Mouse (Mus musculus) bone marrow macrophage, adult 2 months (primary cell): ENCODE measurements around the gene Chchd10. TPM values are rescaled to one million over a fixed set of nuclear protein-coding genes. Genes with fewer than 3 reads are reported as not detected.

ENCODE experiments used
- H3K27ac ChIP-seq: 2 replicates; pipeline ENCODE4 v1.5.1; 2012; ENCODE audit warnings: low read depth, low read length; ENCODE audit not compliant: insufficient read depth
- H3K4me1 ChIP-seq: 2 replicates; pipeline ENCODE4 v1.6.1; 2012; ENCODE audit warnings: low read length; ENCODE audit not compliant: control insufficient read depth, insufficient read depth
- H3K4me3 ChIP-seq: 2 replicates; pipeline ENCODE4 v1.5.1; 2012; ENCODE audit warnings: mild to moderate bottlenecking, low read length, moderate library complexity; ENCODE audit not compliant: insufficient read depth
- CTCF ChIP-seq: IDR thresholded peaks from 2 replicates; pipeline ENCODE4 v1.5.1; 2012; ENCODE audit warnings: low read depth, mild to moderate bottlenecking, low read length, moderate library complexity
- POLR2A ChIP-seq: IDR thresholded peaks from 2 replicates; pipeline ENCODE4 v1.6.1; 2012; ENCODE audit warnings: mild to moderate bottlenecking, low read depth, low read length, borderline replicate concordance
- polyA plus RNA-seq: library from polyadenylated mRNA; stranded (reverse); fragments of >200 nt; gene quantifications from 2 replicates; pipeline ENCODE4 v1.2.4, GENCODE M21; 2012; ENCODE audit not compliant: missing spikeins, insufficient read depth, insufficient read length

The Chchd10 gene
- polyA plus RNA-seq, 1 experiment, result 19.3 TPM

DNA sequence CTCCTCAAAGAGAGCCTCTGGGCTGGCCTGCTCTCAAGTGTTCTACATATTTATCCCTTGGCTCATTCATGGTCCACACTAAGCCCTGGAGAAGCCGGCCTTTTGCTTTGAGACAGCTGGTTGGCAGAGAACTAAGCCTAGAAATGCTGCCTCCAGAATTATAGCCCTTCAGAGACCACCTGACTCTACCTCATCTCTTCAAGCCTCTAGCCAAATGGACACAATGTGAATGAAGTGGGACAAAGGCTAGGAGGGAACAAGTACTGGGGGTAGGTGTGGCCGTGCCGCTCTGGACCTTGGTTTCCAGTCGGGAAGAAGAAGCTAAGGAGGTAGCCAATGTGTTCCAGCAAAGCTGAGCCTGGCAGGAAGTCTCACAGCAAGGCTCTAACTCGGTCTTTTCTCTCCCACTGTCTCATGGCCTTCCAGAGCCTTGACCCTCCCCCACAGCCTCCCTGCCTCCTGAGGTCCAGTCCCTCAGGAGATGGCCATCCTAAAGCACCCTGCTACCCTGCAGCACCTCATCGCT, 34.8 kb upstream of the Chchd10 start:
- Histone ChIP-seq H3K4me1 (peaks cover 7% of the 10 kb centered on the region; the same call in 1 of the 2 replicates), H3K27ac (no peak overlapping the region), H3K4me3 (no peak overlapping the region)
- no peak for TF ChIP-seq POLR2A
- no peak for TF ChIP-seq CTCF

GRCm38 (mm10) chr10:75898846-75899245, 34.1 kb upstream of the Chchd10 start:
- TF ChIP-seq POLR2A (no peak), CTCF (no peak)
- Histone ChIP-seq H3K27ac (no peak overlapping the region), H3K4me3 (no peak overlapping the region), H3K4me1 (peaks cover 7% of the 10 kb centered on the region; the same call in 1 of the 2 replicates)

GRCm38 (mm10) chr10:75904391-75904790, 28.5 kb upstream of the Chchd10 start:
- Histone ChIP-seq H3K4me1 (no peaks in the 10 kb centered on the region), H3K27ac (no peak overlapping the region), H3K4me3 (no peak overlapping the region)
- TF ChIP-seq CTCF (no peak), POLR2A (no peak)

DNA sequence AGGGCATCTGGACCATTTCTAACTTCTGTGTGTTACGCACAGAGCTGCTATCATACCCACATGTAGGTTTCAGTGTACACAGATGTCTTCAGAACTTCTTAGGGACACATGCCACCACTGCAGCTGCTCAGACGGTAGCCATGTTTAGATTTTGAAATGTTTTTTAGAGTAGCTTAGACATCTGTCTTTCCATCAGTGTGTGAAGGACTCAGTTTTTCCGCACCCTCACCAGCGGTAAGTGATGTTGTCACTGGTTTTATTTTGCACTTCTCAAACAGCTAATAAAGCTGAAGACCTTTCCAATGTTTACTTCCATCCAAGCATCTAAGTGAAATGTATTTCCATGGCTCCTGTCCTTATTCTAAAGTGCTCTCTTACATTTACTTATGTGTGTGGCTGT, 26.0 kb upstream of the Chchd10 start:
- H3K27ac ChIP-seq, result no peak overlapping the region
- no peak overlapping the region for H3K4me3 ChIP-seq
- no peaks in the 10 kb centered on the region for H3K4me1 ChIP-seq
- TF ChIP-seq POLR2A, result no peak
- TF ChIP-seq CTCF, result no peak

DNA sequence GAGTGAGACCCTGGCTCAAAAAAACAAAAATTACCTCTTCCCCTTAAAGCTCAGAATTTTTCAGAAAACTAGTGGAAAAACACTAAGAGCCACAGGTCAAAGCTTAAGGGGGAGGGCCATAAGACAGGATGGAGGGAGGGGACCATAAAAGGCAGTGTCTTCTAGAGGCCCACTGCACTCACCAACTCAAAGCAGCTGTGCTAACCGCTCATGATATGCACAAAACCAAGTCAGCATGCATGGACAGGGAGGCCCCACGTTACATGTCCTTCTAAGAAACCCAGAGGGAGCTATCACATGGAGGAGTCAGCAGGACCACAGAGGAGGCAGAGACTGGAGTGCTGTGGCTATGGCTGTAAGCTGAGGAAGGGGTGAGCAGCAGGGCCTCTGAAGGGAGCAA, 22.2 kb upstream of the Chchd10 start:
- no peak overlapping the region for H3K4me3 ChIP-seq
- no peak for TF ChIP-seq CTCF
- no peak for TF ChIP-seq POLR2A
- H3K4me1 ChIP-seq, result no peaks in the 10 kb centered on the region
- H3K27ac ChIP-seq, result no peak overlapping the region

DNA sequence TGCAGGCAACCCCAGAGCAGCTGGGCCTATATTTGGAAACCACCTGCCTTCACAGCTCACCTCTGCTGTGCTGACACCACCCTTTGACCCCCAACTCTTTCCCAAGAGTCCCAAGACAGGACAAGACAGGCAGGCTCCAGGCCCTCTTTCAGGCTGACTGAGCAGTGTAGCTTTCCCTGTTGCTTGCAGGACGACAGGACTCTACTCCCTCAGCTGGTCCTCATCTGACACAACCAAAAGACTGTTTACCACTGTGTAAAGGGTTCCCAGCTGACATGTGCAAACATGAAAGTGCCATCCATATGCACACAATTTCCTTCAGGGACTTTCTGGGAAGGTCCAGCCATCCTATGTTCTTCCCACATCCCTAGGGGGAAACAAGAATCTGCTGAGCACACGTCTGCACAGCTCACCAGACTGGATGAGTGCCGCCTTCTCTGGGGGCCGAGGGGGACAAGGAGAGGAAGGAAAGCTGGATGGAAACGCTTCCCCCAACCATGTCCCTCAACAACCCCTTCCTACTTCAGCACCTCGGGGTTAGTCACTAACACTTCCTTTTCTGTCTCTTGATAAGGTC, 19.8 kb upstream of the Chchd10 start:
- Histone ChIP-seq H3K4me3 (no peak overlapping the region), H3K27ac (no peak overlapping the region), H3K4me1 (no peaks in the 10 kb centered on the region)
- TF ChIP-seq POLR2A (no peak), CTCF (no peak)

DNA sequence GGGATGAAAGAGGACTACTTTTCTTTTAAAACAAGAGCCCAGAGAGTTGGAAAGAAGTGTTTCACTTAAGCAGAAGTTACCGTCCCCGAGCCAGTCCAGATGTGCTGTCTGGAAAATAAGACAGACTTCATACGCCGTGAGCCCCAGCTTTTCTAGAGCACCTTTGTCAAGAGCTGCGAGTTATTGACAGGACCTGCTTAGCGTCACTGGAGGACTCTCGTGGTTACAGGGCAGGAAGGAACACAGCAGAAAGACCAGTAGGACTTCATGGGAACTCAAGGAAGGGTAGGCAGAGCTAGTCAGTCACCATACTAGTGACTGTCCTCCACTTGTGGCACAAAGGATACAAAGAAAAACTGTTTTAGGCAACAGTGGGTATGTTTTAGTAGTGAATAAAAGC, 17.4 kb upstream of the Chchd10 start:
- Histone ChIP-seq H3K4me3 (no peak overlapping the region), H3K27ac (no peak overlapping the region), H3K4me1 (peaks cover 14% of the 10 kb centered on the region)
- TF ChIP-seq POLR2A, result no peak
- TF ChIP-seq CTCF, result no peak

- no peak overlapping the region for H3K27ac ChIP-seq
- H3K4me3 ChIP-seq, result no peak overlapping the region
- TF ChIP-seq POLR2A, result no peak
- no peak for TF ChIP-seq CTCF
- H3K4me1 ChIP-seq, result peaks cover 14% of the 10 kb centered on the region
These were observed 16.1 kb upstream of the Chchd10 start for GRCm38 (mm10) chr10:75916840-75917239.

DNA sequence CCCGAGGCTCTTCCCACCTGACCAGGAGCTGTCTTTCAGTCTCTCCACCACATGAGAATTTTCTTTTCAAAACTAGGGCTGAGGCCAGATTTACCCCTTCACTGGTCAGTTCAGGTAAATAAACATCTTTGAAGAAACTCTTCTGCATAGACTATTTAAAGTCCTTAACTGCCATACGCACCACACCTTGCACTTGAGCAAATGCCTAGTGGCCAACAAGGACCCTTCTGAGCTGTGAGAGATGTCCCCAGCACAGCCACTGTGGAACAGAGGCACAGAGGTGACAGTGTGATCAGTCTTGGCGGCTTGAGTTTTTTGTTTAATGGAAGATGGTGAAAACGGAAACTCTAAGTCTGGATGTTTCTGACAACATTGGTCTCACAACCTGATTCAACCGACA, 13.9 kb upstream of the Chchd10 start:
- Histone ChIP-seq H3K4me3 (no peak overlapping the region), H3K4me1 (peaks cover 14% of the 10 kb centered on the region), H3K27ac (no peak overlapping the region)
- no peak for TF ChIP-seq CTCF
- TF ChIP-seq POLR2A, result no peak

GRCm38 (mm10) chr10:75921026-75921725, 11.8 kb upstream of the Chchd10 start, which contains the start of gene Smarcb1:
Smarcb1 (minus strand) TSS chr10:75921617.
- peak within 1 kb of the TSS; percentile 88 for H3K4me3 ChIP-seq
- H3K4me1 ChIP-seq, result peaks cover 14% of the 10 kb centered on the region

GRCm38 (mm10) chr10:75921726-75922560, 11.0 kb upstream of the Chchd10 start:
- TF ChIP-seq POLR2A, result no peak
- TF ChIP-seq CTCF, result no peak
- Histone ChIP-seq H3K4me1 (peaks cover 14% of the 10 kb centered on the region), H3K27ac (peak overlapping the region; percentile 30; the same call in 1 of the 2 replicates), H3K4me3 (peak overlapping the region; percentile 88)

More at GRCm38 (mm10) chr10:75921026-75921725, 11.8 kb upstream of the Chchd10 start, which contains the start of gene Smarcb1:
- no peak for TF ChIP-seq POLR2A
- H3K27ac ChIP-seq, result peak within 1 kb of the TSS; percentile 66
